In the genomic region with DNA sequence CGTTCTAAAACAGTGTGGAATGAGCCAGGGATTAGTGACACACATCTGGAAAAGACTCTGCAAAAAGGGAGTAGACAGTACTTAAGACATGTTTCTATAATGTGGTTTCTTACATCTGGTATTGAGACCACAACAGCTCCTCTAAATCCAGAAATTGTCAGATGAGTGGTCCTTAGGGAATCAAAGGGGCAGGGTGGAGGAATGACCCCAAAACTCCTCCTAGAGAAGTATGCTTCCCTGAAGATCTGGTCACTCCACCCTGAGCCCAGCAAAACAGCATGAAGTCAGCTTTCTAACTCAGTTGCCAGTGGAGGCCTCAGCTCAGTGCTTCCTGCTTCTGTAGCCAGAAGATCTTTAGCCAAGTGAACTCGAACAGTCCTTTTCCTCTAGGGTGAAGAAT, we compare ENCODE assay signal across 10 mouse cellular contexts.
A peak's percentile ranks its signal among the peaks of the same experiment; 100 is the strongest.
DNase-seq lines count a peak whose midpoint lies in the region; ATAC-seq lines count a peak whose summit lies in the region.
"Had no signal": no experiment of that assay in that cellular context is flagged by ENCODE, and none has a peak within 500 bp of the region (broad histone marks: within the 10 kb centered on the region; RNA-seq: fewer than 3 reads in every experiment).

No protein-coding gene starts in this region.

- DNase-seq in limb, embryonic 10.5 days (ENCODE audit: low spot score): no peak
- peak; percentile 15 to 25 for DNase-seq in gastrocnemius, postnatal 36 days
- no peak for DNase-seq in natural killer cell, adult 2 months (ENCODE audit: low spot score in 2 of 2)
- no peak for DNase-seq in layer of hippocampus, adult 18-20 months (ENCODE audit: low spot score in 2 of 2)
- no peak for DNase-seq in B cell, adult 2 months
- DNase-seq: liver, embryonic 13.5 days had no signal

- intact Hi-C loops in gastrocnemius, postnatal 36 days (cut with DNase I): no loop called here

- no peaks in the 10 kb centered on the region for H3K27me3 ChIP-seq in limb, embryonic 12.5 days
- no peaks in the 10 kb centered on the region for H3K27me3 ChIP-seq in limb, embryonic 10.5 days (ENCODE audit: low read depth, poor library complexity, severe bottlenecking)
- H3K27me3 ChIP-seq in kidney, embryonic 15.5 days: no peaks in the 10 kb centered on the region
- H3K27me3 ChIP-seq in stomach, embryonic 14.5 days (ENCODE audit: control insufficient read depth, insufficient read depth, low read length): no peaks in the 10 kb centered on the region
- H3K27me3 ChIP-seq: forebrain, embryonic 13.5 days; liver, embryonic 13.5 days had no signal

- no peaks in the 10 kb centered on the region for H3K9me3 ChIP-seq in limb, embryonic 12.5 days
- H3K9me3 ChIP-seq in limb, embryonic 10.5 days (replicated peaks): no peaks in the 10 kb centered on the region
- H3K9me3 ChIP-seq in kidney, embryonic 15.5 days (replicated peaks): no peaks in the 10 kb centered on the region
- H3K9me3 ChIP-seq in stomach, embryonic 14.5 days (ENCODE audit: control insufficient read depth, low read depth, low read length): no peaks in the 10 kb centered on the region
- H3K9me3 ChIP-seq: forebrain, embryonic 13.5 days; liver, embryonic 13.5 days had no signal

- H3K36me3 ChIP-seq in limb, embryonic 12.5 days: no peaks in the 10 kb centered on the region
- H3K36me3 ChIP-seq in limb, embryonic 10.5 days: no peaks in the 10 kb centered on the region
- 0 out of 2 replicates have a peak, but pooled peaks cover 5% of the 10 kb centered on the region for H3K36me3 ChIP-seq in kidney, embryonic 15.5 days
- H3K36me3 ChIP-seq in stomach, embryonic 14.5 days (ENCODE audit: control insufficient read depth, insufficient read depth, low read length): no peaks in the 10 kb centered on the region; the same call in 1 of the 2 replicates
- H3K36me3 ChIP-seq: liver, embryonic 13.5 days had no signal

- peaks cover 12% of the 10 kb centered on the region for H3K4me1 ChIP-seq in limb, embryonic 12.5 days (replicated peaks)
- no peaks in the 10 kb centered on the region for H3K4me1 ChIP-seq in limb, embryonic 10.5 days
- 0 out of 2 replicates have a peak, but pooled peaks cover 3% of the 10 kb centered on the region for H3K4me1 ChIP-seq in kidney, embryonic 15.5 days
- H3K4me1 ChIP-seq in stomach, embryonic 14.5 days (ENCODE audit: control insufficient read depth, insufficient read depth, low read length): no peaks in the 10 kb centered on the region
- H3K4me1 ChIP-seq: forebrain, embryonic 13.5 days; liver, embryonic 13.5 days had no signal

- H3K9ac ChIP-seq in limb, embryonic 12.5 days (replicated peaks): no peak overlapping the region
- H3K9ac ChIP-seq in kidney, embryonic 15.5 days: no peak overlapping the region
- no peak overlapping the region for H3K9ac ChIP-seq in stomach, embryonic 14.5 days (replicated peaks; ENCODE audit: low read depth, low read length)
- H3K9ac ChIP-seq: forebrain, embryonic 13.5 days; liver, embryonic 13.5 days had no signal

- H3K27ac ChIP-seq in limb, embryonic 12.5 days: peak overlapping the region; percentile 62
- H3K27ac ChIP-seq in limb, embryonic 10.5 days: no peak overlapping the region
- H3K27ac ChIP-seq in kidney, embryonic 15.5 days: peak overlapping the region; percentile 50
- H3K27ac ChIP-seq in stomach, embryonic 14.5 days (ENCODE audit: low read length): no peak overlapping the region
- H3K27ac ChIP-seq: forebrain, embryonic 13.5 days; liver, embryonic 13.5 days had no signal

- ATAC-seq in limb, embryonic 12.5 days (ENCODE audit: insufficient number of reproducible peaks, insufficient read depth, low FRiP score, low TSS enrichment, low read depth): 0 out of 2 replicates have a peak, but pooled peaks have one; percentile 26
- ATAC-seq in kidney, embryonic 15.5 days (replicated peaks; ENCODE audit: low FRiP score): peak; percentile 66; the same call in 1 of the 2 replicates
- peak; percentile 58; the same call in 1 of the 2 replicates for ATAC-seq in stomach, embryonic 14.5 days (ENCODE audit: insufficient number of reproducible peaks, insufficient read depth, low FRiP score, low read depth)
- ATAC-seq: forebrain, embryonic 13.5 days had no signal

- WGBS in limb, embryonic 12.5 days: 55% methylated on average over 2 of the region's 2 CpGs
- WGBS in limb, embryonic 10.5 days: 76% methylated on average over 2 of the region's 2 CpGs
- 55% methylated on average over 2 of the region's 2 CpGs for WGBS in kidney, embryonic 15.5 days
- 39% methylated on average over 2 of the region's 2 CpGs for WGBS in stomach, embryonic 14.5 days

- H3K4me3 ChIP-seq in limb, embryonic 12.5 days (replicated peaks): no peak overlapping the region
- no peak overlapping the region for H3K4me3 ChIP-seq in limb, embryonic 10.5 days
- H3K4me3 ChIP-seq in kidney, embryonic 15.5 days (replicated peaks): no peak overlapping the region
- no peak overlapping the region for H3K4me3 ChIP-seq in stomach, embryonic 14.5 days (ENCODE audit: low read depth, low read length)
- H3K4me3 ChIP-seq: forebrain, embryonic 13.5 days; liver, embryonic 13.5 days had no signal

- H3K4me2 ChIP-seq in limb, embryonic 12.5 days: no peak overlapping the region
- H3K4me2 ChIP-seq in kidney, embryonic 15.5 days: no peak overlapping the region
- H3K4me2 ChIP-seq in stomach, embryonic 14.5 days (replicated peaks; ENCODE audit: low read depth, low read length): no peak overlapping the region
- H3K4me2 ChIP-seq: forebrain, embryonic 13.5 days; liver, embryonic 13.5 days had no signal

Comparison
In these comparisons a context has a peak if more than half of its experiments do, and no peak if none do; other contexts are left out.
1. H3K27ac ChIP-seq: peak in limb, embryonic 12.5 days (single experiment) and kidney, embryonic 15.5 days (single experiment); none in limb, embryonic 10.5 days (single experiment) and stomach, embryonic 14.5 days (single experiment).
2. DNase-seq: peak in gastrocnemius, postnatal 36 days (2 of 2); none in limb, embryonic 10.5 days (single experiment), natural killer cell, adult 2 months (0 of 2), layer of hippocampus, adult 18-20 months (0 of 2) and B cell, adult 2 months (0 of 2).
3. Peak in every context shown above with its lines, with median percentiles within 50 percentile points of each other: ATAC-seq.